Mouse (Mus musculus): ENCODE results near the gene Oasl2.
"Not testable (repeated sequence)": the region's sequence is repeated elsewhere in the genome, so short reads cannot be mapped to it uniquely, and the experiment has no call there.

Gene Oasl2

DNA sequence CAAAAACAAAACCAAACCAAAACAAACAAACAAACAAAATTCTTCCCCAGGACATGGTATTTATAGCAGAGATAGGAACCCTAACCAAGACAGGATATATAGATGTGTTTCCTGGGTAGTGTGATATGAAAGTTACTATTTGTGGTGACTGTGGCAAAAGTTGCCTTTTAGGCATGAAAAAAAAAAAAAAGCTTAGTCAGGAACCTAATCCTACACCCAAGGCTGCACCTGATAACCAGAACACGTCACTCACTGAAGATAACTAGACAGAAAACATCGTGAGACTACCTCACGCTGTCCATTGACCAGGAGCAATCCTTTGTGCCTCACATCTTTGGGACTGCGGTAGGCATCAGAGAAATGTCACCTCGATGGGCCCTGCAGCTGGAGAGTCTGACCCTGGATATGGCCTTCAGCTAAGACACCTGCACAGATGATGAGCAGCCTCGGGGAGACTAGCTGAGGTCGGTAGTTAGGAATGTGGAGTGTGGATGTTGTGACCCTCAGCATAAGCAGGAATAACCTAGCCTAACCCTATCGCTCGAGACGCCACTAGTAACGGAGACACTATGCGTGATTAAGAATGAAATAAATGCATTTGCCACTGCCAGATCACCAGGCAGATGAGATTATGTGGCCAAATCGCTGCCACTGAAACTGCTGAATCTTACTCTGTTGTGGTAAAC is at the start of gene Oasl2:
TSS of gene Oasl2 (plus strand) at position 249 of the 686 bp plus-strand sequence.
- DNase-seq = no peak

DNA sequence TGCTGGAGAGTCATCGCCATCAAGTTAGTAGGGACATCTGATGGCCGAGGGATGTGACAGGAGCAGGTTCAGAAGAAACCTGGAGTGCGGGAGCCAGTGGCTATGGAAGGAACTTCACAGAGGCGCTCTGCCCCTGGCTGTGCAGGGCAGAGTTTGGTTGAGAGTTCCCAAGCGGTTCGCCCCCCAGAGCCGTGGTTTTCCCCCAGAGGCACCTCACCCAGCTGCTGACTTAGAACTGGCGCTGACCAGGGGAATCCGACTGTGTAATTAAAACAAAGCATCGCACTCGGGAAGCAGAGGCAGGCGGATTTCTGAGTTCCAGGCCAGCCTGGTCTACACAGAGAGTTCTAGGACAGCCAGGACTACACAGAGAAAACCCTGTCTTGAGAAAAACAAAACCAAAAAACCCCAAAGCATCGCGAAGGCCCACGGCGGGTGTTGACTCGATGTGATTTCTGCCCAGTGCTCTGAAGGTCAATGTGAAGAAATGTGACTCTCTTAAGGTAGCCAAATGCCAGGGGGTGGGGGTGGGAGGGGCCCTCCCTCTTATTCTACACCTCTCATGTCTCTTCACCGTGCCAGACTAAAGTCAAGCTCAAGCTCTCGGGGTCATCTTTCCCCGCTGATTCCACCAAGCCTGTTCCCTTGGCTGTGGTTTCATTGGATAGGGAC is 45.0 kb upstream of the Oasl2 start:
- DNase-seq = no peak

DNA sequence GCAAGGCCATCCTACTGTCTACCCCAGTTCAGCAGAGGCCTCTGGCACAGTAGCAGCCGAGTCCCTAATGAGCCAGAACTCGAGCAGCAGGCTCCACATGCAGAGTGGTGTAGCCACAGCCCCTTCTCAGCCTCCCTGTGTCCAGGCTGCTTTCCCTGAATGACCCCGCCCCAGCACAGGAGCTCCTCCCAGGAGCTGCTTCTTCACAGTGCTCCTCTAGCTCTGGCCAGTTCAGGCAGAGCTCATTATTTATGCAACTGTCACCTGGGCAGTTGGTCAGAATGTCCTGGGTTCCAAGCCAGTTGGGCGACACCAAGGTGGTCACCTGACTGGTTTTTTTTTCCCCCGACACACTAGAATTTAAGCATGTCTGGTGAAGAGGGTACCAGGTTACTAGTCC is 43.4 kb upstream of the Oasl2 start, which contains the start of gene 4930519G04Rik:
TSS of gene 4930519G04Rik (plus strand) at position 301 of the 400 bp plus-strand sequence.
- not testable (repeated sequence) for DNase-seq

DNA sequence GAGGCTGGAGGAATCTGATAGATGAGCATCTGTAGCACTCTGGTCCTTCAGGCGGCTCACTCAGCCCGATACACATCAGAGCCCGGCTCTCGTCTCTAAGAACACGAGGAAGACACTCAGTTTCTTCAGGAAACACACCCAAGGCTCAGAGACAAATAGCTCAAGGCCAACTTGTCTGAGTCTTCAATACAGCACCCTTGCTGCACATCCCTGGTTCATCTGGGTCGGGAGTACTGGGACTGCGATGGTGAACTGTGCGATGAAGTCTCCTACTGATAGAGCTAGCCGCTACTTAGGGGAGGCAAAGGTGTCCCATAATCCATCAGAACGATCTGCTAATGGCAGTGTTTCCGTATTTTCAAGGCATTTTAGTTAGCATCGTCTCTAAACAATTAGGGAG is 38.2 kb upstream of the Oasl2 start, which contains the start of gene Gm9936:
TSS of gene Gm9936 (minus strand) at position 101 of the 400 bp plus-strand sequence.
- no peak for DNase-seq

- DNase-seq = peak; percentile 63
Measured at GRCm38 (mm10) chr5:114859253-114859652, 37.5 kb upstream of the Oasl2 start.

GRCm38 (mm10) chr5:114861730-114862129 is 35.0 kb upstream of the Oasl2 start:
- DNase-seq = no peak

- no peak for DNase-seq
Measured at GRCm38 (mm10) chr5:114864813-114865212, 31.9 kb upstream of the Oasl2 start.

DNA sequence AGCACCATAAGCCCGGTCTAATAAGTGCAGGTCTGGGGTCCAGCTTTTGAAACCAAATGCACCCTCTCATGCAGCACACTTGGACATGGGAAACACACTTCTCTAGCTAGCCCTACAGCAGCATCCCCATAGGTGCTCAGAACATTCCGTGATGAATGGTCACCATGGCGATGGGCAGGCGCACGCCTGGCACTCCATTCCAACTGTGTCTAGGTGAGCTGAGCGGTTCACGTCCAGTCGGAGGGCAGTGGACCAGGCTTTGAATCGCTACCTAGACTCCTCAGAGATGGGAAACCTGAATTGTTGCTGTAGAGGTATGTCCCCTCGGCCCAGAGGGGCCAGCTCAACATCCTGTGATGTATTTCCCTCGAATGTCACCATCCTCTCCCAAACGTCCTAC is 31.5 kb upstream of the Oasl2 start:
- no peak for DNase-seq

- DNase-seq = no peak
Measured at GRCm38 (mm10) chr5:114875858-114876257, 20.9 kb upstream of the Oasl2 start.

GRCm38 (mm10) chr5:114876331-114876730 is 20.4 kb upstream of the Oasl2 start:
- no peak for DNase-seq

DNA sequence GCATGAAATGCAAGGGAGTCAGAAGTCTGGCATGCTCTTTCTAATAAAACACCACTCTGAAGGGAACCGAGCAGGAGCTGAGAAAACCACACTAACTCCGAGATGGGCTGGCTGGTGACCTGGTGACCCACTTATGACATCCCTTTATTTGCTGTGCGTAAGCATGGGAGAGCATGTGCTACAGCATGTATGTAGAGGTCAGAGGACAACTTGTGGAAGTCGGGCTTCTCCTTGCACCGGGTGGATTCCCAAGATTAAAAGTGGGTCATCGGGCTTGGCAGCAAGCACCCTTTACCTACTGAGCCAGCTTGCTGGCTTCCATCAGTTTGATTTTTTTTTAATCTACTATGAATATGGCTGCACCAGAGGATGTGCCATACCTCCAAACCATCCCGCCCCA is 19.2 kb upstream of the Oasl2 start:
- DNase-seq = no peak

- DNase-seq = no peak
Measured at GRCm38 (mm10) chr5:114879399-114879798, 17.3 kb upstream of the Oasl2 start.

GRCm38 (mm10) chr5:114882319-114882718 is 14.4 kb upstream of the Oasl2 start:
- DNase-seq = not testable (repeated sequence)

DNA sequence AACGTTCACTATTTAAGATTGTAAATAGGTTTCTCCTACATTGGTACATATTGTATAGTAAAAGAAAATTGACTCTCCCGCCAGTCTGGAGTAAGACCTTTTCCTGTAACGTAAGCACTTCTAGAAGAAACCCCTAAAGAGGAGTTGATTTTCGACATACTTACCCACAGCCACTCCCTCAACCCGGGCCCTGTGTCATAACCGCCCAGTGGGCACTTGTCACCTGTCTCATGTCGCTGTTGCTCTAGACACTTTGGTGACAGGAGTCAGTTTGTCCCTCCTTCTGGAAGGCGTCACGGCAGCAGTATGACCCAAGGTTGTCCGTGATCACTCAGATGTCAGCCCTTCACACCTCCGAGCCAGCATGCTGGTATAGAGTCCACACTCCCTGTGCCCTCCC is 13.7 kb upstream of the Oasl2 start:
- DNase-seq = no peak

GRCm38 (mm10) chr5:114886801-114887200 is 9.9 kb upstream of the Oasl2 start:
- no peak for DNase-seq

DNA sequence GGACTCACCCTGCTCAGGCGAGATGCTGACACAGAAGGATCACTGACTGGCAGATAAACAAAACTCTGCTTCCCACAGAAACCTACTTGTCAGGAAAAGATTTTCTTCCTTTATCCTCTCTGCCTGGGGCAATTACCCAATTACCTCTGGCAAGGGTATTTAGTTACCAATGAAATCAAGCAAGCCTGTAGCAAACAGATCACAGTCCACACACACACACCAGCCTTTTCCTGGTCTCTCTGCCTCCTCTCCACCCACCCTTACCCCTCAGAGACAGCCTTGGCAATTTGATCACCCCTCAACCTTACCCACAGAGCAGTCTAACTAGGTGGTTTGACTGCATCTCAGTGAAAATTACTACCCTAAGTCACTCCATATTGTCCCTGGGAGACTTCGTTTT is 7.7 kb upstream of the Oasl2 start:
- no peak for DNase-seq

DNA sequence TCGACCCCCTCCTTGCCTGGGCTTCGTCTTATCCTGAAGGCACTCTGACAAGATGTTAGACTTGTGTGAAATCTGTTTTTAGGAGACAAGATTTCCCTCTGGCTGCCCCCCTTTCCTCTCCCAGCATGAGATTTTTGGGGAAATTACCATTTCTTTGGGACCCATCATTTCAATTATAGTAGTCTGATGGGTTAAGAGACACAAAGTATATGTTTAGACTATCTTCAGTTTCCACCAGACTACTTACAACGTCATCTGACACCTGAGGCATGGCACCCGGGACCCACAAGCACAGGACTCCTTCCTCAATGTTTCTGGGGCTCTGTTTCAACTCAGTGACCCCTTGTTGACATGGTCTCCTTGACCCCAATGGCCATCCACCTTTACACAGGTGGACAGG is 1.2 kb upstream of the Oasl2 start:
- DNase-seq = no peak

- no peak for DNase-seq
Measured at GRCm38 (mm10) chr5:114897374-114897793, 648 bp downstream of the Oasl2 start.

- no peak for DNase-seq
Measured at GRCm38 (mm10) chr5:114898857-114899256, 2.1 kb downstream of the Oasl2 start.

- DNase-seq = no peak
Measured at GRCm38 (mm10) chr5:114902413-114902812, 5.7 kb downstream of the Oasl2 start.

- DNase-seq = no peak
Measured at GRCm38 (mm10) chr5:114908598-114909305, 12.0 kb downstream of the Oasl2 start.

- no peak for DNase-seq
Measured at GRCm38 (mm10) chr5:114913686-114914085, 16.9 kb downstream of the Oasl2 start.

DNA sequence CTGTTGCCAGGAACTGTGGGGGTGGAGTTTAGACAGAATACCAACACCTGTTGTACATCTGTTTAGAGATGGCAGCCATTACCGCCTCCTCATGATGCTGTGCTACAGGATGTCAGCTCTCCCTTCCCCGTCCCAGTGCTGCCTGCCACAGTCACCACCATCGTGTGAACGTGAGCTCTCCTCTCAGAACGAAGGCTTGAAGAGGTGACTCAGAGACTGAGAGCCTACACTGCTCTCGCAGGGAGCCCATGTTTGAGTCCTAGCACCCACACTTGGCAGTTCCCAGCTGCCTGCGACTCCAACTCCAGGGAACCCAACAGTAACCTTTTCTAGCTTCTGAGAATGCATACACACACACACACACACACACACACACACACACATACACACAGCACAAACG is 18.1 kb downstream of the Oasl2 start:
- DNase-seq = peak; percentile 36

GRCm38 (mm10) chr5:114915854-114916253 is 19.1 kb downstream of the Oasl2 start:
- no peak for DNase-seq

Measured in right cerebral cortex, postnatal 25 days (tissue).